Comparison of ENCODE assay signal across 12 mouse cellular contexts in genomic region chr1:184262975-184263374, GRCm38 (mm10).
A peak's percentile ranks its signal among the peaks of the same experiment; 100 is the strongest.
DNase-seq lines count a peak whose midpoint lies in the region; ATAC-seq and TF ChIP-seq lines count a peak whose summit lies in the region.
"Had no signal": no experiment of that assay in that cellular context is flagged by ENCODE, and none has a peak within 500 bp of the region (broad histone marks: within the 10 kb centered on the region; RNA-seq: fewer than 3 reads in every experiment).

No protein-coding gene starts in this region.

- no peaks in the 10 kb centered on the region; the same call in 1 of the 2 replicates for H3K27me3 ChIP-seq in cerebellum, adult 2 months (ENCODE audit: control insufficient read depth, insufficient read depth, low read length)
- no peaks in the 10 kb centered on the region for H3K27me3 ChIP-seq in lung, postnatal 0 days (replicated peaks; ENCODE audit: insufficient read depth, low read length)
- peaks cover under 1% of the 10 kb centered on the region; the same call in 1 of the 2 replicates for H3K27me3 ChIP-seq in midbrain, embryonic 16.5 days (ENCODE audit: control insufficient read depth, insufficient read depth, low read depth, low read length)

- peak; percentile 24; the same call in 1 of the 2 replicates for TF ChIP-seq CTCF in cerebellum, adult 2 months (IDR thresholded peaks at IDR 0.05; ENCODE audit: borderline replicate concordance, insufficient read depth, low read depth, low read length)
- TF ChIP-seq CTCF in lung, postnatal 0 days (IDR thresholded peaks at IDR 0.05): peak; percentile 56

- ATAC-seq in lung, postnatal 0 days: no peak
- ATAC-seq in granulocyte monocyte progenitor cell, adult 5-6 weeks (replicated peaks; ENCODE audit: poor library complexity, severe bottlenecking): peak; percentile 60; the same call in 1 of the 2 replicates
- no peak for ATAC-seq in midbrain, embryonic 16.5 days

- H3K36me3 ChIP-seq in lung, postnatal 0 days (ENCODE audit: insufficient read depth, low read length): no peaks in the 10 kb centered on the region
- H3K36me3 ChIP-seq in midbrain, embryonic 16.5 days (ENCODE audit: control insufficient read depth, insufficient read depth, low read length): no peaks in the 10 kb centered on the region
- H3K36me3 ChIP-seq: limb, embryonic 13.5 days had no signal

- WGBS in cerebellum, adult 2 months: 53% methylated on average over 2 of the region's 2 CpGs
- 54% methylated on average over 2 of the region's 2 CpGs for WGBS in lung, postnatal 0 days
- 45% methylated on average over 2 of the region's 2 CpGs for WGBS in midbrain, embryonic 16.5 days

- H3K9me3 ChIP-seq in lung, postnatal 0 days (ENCODE audit: low read length): no peaks in the 10 kb centered on the region
- H3K9me3 ChIP-seq in midbrain, embryonic 16.5 days (replicated peaks; ENCODE audit: control insufficient read depth, low read length, poor library complexity, severe bottlenecking): no peaks in the 10 kb centered on the region

- no peaks in the 10 kb centered on the region for H3K4me1 ChIP-seq in cerebellum, adult 2 months (ENCODE audit: control insufficient read depth, insufficient read depth, low read length)
- H3K4me1 ChIP-seq in lung, postnatal 0 days (ENCODE audit: insufficient read depth, low read depth, low read length): no peaks in the 10 kb centered on the region
- no peaks in the 10 kb centered on the region for H3K4me1 ChIP-seq in midbrain, embryonic 16.5 days (ENCODE audit: control insufficient read depth, insufficient read depth, low read length)

- TF ChIP-seq EP300 in lung, postnatal 0 days (IDR thresholded peaks at IDR 0.05): no peak

- no peak overlapping the region for H3K27ac ChIP-seq in cerebellum, adult 2 months (ENCODE audit: insufficient read depth, low read length)
- no peak overlapping the region for H3K27ac ChIP-seq in lung, postnatal 0 days (ENCODE audit: low read length)
- H3K27ac ChIP-seq in midbrain, embryonic 16.5 days (ENCODE audit: low read length): no peak overlapping the region
- H3K27ac ChIP-seq: limb, embryonic 13.5 days had no signal

- intact Hi-C loops in heart, postnatal 14 days (cut with DNase I): loop anchor here (5.0 kb wide), 1 partner anchor 529 kb away; no protein-coding TSS in a partner anchor

- H3K4me2 ChIP-seq in lung, postnatal 0 days (replicated peaks; ENCODE audit: low read depth, low read length): no peak overlapping the region
- H3K4me2 ChIP-seq in midbrain, embryonic 16.5 days (ENCODE audit: low read length): no peak overlapping the region
- H3K4me2 ChIP-seq: limb, embryonic 13.5 days had no signal

- H3K4me3 ChIP-seq in cerebellum, adult 2 months (replicated peaks; ENCODE audit: insufficient read depth, low read depth, low read length): no peak overlapping the region
- no peak overlapping the region for H3K4me3 ChIP-seq in lung, postnatal 0 days (ENCODE audit: low read depth, low read length)
- no peak overlapping the region for H3K4me3 ChIP-seq in midbrain, embryonic 16.5 days (ENCODE audit: low read depth, low read length)
- H3K4me3 ChIP-seq: limb, embryonic 13.5 days; myocyte had no signal

- TF ChIP-seq POLR2A in cerebellum, adult 2 months (IDR thresholded peaks at IDR 0.05; ENCODE audit: borderline replicate concordance, insufficient read depth, low read length): no peak

- H3K9ac ChIP-seq in lung, postnatal 0 days (replicated peaks; ENCODE audit: low read depth): no peak overlapping the region
- no peak overlapping the region for H3K9ac ChIP-seq in midbrain, embryonic 16.5 days (ENCODE audit: low read depth, low read length)
- H3K9ac ChIP-seq: limb, embryonic 13.5 days had no signal

- no peak for DNase-seq in cerebellum, adult 2 months
- DNase-seq in cerebellum, adult 9-11 months: no peak
- no peak for DNase-seq in lung, postnatal 0 days (ENCODE audit: low spot score)
- no peak for DNase-seq in lung, adult 18-20 months
- DNase-seq in thymus, postnatal 14 days: peak; percentile 54
- no peak for DNase-seq in heart, postnatal 14 days
- DNase-seq: gastrocnemius, postnatal 36 days; right cerebral cortex, postnatal 4 days had no signal
